Mouse (Mus musculus): ENCODE measurements around the gene Nfib. TPM values are rescaled to one million over a fixed set of nuclear protein-coding genes. Genes with fewer than 3 reads are reported as not detected.

The Nfib gene
- polyA plus RNA-seq, 1 experiment = 3.9 TPM

DNA sequence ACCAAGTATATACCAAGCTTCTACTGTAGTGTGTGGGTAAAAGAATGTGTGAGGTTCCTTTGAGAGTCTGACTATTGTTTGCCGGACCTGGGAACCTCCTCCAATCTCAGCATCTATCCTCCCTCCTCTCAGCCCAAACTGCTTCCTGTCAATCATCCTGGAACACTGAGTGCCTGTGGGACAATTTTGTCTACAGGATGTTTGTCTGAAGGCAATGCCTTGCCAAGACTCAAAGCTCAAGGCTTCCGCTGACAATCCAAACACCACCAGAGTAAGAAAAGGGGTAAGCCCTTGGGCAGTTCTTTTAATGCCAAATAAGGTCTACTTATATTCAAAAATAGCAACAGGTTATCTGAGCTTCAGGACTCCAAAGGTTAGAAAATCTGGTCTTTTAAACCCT is 459.3 kb downstream of the Nfib start:
- TF ChIP-seq CTCF (IDR thresholded peaks at IDR 0.05; ENCODE audit: borderline replicate concordance, control insufficient read depth, extremely low read depth, insufficient read depth, low read length, poor library complexity) (no peak), POLR2A (IDR thresholded peaks at IDR 0.05; ENCODE audit: control insufficient read depth, extremely low read depth, insufficient read depth, low read length, poor library complexity) (no peak)
- Histone ChIP-seq H3K4me3 (ENCODE audit: control insufficient read depth, insufficient read depth, low read length) (no peak overlapping the region), H3K36me3 (ENCODE audit: control insufficient read depth, insufficient read depth, low read length) (no peaks in the 10 kb centered on the region), H3K4me1 (replicated peaks; ENCODE audit: control insufficient read depth, insufficient read depth, low read length) (no peaks in the 10 kb centered on the region), H3K27ac (ENCODE audit: control insufficient read depth, insufficient read depth, low read length) (no peak overlapping the region), H3K27me3 (ENCODE audit: control insufficient read depth, insufficient read depth, low read length) (no peaks in the 10 kb centered on the region)
- 94% methylated on average over 2 of the region's 2 CpGs for WGBS
- no peak for DNase-seq

Other genes with a start within 250 kb of the Nfib start
- 7.4 and 9.3 TPM in 2 replicates for gene Zdhhc21, start 154.2 kb upstream of the Nfib start, polyA plus RNA-seq (2012; rRNA removed)
- gene Cer1, start 179.4 kb upstream of the Nfib start, polyA plus RNA-seq (2012; rRNA removed) = not detected in 2 replicates

Data from thymus, adult 2 months (tissue).